Mouse (Mus musculus) MN1 (cell line): ENCODE data around the gene Pex3.

Experiments
- DNase-seq: peaks from one replicate; pipeline ENCODE4 v3.0.0-alpha.2; 2016; ENCODE audit warnings: low spot score

Gene Pex3

DNA sequence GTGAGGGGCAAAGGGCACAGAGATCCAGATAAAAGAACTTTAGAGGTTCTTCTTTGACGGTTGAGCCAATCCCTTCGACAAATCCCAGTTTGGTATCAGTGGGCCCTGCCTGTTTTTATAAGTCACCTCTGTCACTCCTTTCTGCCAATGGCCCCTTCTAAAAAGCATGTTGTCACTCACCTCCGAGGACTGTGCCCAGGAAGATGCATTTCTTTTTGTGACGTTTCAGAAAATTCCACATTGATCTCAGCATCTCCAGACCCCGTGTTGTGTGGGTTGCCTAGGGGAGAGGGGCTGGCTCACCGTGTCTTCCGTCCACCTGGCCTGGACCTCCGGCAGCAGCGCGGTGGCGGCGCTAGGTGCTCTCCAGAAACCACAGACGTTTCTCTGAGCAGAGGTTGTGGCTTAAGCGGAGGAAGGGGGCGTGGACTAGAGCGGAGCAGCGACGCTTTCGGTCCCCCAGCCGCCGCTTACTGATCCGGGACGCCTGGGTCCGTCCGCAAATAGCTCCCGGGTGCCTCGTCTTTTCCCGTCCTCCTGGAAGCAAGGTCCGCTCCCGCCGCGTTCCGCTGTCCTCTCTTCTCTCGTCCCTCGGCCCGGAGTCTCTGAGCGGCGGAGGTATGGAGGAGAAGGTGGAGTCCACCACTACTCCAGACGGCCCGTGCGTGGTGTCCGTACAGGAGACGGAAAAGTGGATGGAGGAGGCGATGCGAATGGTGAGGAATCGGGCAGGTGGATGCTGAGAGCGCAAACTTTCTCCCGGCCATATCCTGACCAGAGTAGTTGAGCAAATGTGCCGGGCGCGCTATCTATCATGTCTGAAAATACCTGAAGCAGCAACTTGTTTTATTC is at the start of gene Pex3, which contains the start of gene Adat2:
Gene Pex3 (minus strand): TSS at position 497 of the 852 bp plus-strand sequence.
Gene Adat2 (plus strand): TSS at position 249 of the 852 bp plus-strand sequence.
- DNase-seq: peak; percentile 98

DNA sequence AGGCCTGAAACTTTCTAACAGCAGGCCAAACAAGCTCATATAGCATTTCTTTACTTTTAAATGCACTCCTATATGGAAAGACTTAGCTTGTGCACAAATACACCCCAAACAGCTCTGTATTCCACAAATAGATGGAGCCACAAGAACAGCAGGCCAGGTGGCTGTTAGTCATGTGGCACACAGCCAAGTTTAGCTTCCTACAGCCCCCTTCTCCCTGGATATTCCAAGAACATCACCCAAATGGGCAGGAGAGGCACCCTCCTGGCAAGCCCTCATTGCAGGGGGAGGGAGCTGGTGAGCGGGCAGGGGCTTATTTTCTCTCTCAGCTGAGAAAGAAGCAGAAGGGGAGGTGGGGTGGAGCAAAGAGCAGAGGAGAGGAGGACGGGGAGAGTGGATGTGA is 48.0 kb upstream of the Pex3 start:
- peak; percentile 60 for DNase-seq

DNA sequence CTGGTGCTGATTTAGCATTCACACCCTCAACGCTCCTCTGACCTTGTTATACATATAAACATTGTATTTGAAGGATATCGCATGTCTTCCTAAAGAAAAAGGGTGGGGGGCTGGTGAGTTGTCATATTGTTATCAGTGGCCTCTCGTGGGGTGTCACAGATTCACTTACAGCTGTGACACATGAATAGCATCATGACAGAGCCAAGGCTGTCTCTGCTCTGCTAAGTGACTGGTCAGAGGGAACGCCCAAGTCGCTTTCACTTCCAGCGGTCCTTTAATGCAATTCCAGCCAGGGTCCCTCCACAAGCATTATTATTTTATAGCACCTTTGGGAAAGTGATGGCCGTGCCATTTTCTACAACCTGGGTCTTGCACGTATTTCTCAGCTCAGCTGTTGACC is 44.5 kb upstream of the Pex3 start:
- DNase-seq: no peak

DNA sequence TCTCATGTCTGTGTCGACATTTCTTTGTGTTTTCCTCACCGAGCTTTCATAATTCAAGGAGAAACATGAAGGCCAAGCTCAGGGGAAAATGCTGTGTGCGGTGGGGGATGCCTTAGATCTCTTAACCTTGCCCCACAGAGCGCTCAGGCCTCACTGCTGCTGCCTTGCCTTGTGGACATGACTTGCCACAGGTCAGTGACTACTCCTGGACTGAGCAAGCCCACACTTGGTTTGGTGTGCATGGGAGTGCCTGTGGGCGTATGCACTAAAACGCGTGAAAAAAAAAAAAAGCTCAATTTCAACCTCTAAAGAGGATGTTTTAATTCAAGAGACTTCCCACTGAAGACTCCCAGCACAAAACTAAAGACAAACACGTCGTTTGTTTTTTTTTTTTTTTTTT is 43.9 kb upstream of the Pex3 start:
- DNase-seq: no peak

DNA sequence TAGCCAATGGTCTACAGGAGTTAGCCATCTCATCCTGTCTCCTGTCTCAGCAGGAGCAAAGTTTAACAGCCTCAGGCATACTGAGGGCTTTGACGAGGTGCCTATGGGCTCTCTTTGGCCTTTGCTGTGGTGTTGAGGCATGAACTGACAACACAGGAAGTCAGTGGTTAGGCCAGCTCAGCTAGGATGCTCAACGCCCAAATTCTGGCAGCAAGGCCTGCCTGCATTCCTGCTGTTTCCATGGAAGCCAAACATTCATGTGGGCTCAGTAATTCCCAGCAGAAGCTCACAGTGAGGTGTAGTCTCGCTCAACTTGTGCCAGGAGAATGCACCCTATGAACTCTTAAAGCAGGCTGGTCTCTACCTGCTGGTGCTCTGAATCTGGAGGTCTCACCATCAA is 43.1 kb upstream of the Pex3 start:
- peak; percentile 21 for DNase-seq

DNA sequence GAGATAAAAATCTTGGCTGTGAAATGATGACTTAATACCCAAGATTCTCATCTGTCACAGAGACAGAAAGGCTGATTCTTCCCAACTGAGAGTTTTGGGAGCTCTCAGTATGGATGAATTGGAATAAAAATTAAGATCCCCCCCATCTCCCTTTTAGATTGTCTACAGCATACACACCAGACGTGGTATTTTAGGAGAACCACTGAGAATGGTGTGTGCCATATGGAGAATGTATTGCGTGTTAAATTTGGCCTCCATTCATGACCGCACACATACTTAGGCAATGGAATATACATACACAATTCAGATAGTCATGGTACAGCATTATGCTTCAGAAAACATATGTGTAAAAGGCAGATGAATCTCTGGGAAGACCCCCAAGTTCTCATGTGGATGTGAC is 40.6 kb upstream of the Pex3 start:
- DNase-seq: no peak

DNA sequence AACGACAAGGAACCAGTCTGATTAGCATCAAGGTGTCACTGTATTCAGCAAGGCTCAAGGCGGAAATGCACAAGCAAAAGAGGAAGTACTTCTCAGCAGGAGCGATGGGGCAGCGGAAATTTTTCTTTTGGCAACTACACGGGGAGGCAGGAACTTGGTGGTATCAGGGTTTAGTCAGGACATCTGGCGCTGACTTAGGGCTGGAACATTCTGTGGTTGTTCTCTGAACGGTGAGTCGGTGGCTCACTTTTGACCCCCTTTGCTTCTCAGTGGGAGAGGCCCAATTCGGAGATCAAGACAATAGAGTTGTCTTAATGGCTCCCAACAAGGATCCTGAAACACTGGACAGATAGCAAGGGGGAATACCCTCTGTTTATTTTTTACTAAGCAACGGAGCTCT is 39.3 kb upstream of the Pex3 start:
- no peak for DNase-seq

DNA sequence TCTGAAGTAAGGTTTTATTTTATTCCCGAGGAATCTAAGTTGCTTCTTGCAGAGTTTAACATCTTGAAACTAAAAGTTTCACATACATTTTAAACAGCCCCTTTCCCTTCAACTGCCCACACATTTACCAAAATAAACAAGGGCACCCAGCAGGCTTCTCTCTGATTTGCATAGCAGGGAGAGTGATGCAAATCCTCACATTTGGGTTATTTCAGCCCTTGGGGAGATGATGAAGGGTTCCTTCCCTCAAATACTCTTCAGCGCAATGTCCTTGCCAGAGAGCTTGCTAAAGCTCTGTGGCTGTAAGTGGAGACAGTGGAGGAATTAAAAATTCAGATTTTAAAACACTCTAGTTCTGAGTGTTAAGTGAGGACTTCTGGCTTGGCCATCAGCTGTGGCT is 35.0 kb upstream of the Pex3 start:
- DNase-seq: no peak

DNA sequence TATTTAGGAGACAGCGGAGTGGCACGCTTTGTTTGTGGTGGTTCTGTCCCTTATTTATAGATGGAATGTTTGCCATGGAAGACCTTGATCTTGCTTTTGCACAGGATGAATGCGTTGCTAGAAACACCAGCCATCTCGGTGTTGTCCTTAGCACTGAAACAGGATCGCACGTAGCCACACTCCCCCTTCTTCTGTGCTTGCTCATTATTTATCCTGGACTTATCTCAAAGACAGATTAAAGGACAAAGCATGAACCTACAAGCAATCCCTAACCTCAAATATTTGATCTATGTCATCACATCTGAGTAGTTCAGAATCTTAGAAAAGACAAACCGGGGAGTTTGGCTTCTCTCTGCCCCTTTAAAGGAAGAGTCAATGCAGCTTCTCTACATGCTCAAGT is 24.2 kb upstream of the Pex3 start:
- DNase-seq: no peak

DNA sequence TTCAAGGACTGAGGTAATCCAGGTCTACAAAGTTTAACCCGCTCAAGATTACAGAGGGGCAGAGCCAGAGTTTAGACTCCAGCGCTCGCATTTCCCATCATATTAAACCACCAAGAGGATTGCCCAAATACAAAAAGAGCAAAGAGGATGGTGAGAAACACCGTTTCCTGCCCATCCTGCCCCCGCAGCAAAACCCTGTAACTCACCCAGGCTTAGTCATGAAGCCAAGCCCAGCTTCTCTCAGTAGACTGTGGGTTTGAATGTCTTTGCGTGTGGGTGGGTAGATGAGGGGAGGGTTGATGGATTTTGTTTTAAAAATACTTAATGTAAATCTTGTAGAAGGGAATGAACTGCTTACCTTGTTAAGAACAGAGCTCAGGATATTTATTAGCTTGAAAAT is 19.5 kb upstream of the Pex3 start:
- no peak for DNase-seq

DNA sequence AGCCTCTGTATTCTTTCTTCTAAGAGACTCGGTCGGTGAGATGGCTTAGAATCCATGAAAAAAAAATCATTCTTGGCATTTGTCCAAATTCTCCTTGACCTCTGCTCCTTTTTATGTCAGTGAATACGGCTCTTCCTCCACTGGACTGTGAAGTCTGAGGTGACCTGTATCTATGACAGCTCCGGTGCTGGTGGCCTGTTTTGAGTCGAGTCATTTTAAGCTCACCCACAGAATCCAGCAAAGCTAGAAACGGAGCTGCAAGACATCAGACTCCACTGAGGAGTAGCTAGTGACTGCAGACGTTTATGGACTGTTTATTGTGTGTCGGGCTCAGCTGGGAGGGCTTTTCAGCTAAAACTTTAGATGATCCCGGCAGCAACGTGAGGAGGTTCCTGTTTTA is 19.1 kb upstream of the Pex3 start:
- peak; percentile 47 for DNase-seq

DNA sequence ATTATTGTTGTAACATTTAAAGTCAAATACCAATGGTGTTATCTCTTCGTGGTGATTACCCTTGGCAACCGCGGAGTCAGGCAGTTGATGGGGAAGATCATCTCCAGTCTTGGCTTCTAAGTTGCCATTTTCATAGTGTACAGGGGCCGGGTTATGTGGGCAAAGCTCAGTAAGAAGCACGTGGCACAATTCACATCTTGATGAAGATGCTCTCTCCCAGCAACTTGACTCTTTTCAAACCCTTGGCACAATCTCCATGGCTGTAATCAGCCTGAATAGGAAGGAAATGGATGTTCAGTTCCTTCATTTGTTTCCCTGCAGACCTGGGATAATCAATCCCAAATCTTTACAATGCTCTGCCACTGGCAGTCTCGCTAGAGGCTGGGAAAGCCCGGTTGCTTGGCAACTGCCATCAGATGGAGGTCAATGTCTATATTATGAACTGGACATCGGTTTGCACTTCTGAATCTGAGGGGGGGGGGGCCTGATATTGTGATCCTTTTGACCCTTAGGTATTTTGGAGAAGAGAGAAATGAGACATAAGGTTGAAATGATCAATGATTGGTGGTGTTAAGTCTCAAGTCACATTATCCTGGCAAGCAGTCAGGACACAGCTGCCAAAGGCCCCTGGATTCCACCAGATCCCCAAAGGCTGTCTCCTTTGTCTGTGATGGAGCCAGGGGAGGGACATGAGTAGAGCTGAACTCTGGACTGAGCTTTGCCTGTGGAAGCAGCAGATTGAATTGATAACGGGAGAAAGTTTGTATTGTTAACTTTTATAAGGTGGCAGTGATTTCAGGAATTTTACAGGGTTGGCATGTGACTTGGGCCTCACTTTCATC is 18.0 kb upstream of the Pex3 start:
- DNase-seq: no peak

DNA sequence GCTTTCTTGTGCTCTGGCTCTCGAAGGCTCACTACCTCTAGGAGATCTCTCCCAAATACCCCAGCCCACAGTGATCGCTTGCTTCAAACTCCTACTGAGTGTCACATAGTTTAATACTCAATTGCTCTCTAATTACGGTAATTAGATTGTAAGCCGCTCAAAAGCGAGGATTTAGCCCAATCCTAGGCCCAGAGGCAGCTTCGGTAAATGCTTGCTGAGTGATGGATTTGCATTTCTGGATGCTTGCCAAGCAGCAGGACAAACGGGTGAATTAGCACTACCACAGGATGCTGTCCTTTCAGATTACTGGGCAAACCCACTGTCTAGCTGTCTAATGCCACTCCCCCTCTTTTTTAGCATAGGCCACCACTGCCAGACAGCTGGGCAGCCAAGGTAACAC is 16.9 kb upstream of the Pex3 start:
- peak; percentile 67 for DNase-seq

DNA sequence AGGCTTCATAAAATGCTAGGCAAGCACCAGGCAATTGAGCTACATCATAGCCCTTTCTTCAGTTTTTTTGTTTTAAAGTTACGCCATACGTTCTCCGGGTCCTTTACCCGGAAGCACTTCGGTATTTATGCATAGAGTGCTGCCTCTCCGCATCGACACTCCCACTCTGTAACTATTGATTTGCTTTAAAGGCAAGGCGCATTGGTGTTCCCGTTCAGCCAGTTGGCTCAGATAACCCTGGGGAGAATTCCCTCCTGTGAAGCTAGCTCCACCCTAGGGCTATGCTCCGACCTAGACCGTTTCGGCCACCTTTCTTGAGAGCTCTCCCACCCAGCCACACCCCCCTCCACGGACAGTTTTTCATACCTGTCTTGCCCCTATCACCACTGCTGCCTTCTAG is 13.5 kb upstream of the Pex3 start:
- no peak for DNase-seq

DNA sequence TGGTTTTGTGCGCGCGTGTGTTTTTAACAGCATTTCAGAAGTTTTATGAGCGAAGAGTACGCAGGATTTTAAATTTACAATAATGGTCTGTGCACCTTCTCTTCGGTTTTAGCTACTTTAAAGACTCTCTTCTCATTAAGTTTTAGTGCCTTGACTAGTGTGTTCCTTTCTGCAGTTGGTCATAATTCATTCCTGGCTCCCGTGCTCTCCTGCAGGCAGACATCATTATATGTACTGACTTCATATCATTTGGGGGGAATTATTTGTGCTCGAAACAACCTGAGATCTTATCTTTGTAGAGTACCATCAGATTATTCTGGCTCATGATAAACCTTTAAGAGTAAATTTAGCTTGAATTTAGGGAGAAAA is 12.1 kb upstream of the Pex3 start:
- DNase-seq: no peak

DNA sequence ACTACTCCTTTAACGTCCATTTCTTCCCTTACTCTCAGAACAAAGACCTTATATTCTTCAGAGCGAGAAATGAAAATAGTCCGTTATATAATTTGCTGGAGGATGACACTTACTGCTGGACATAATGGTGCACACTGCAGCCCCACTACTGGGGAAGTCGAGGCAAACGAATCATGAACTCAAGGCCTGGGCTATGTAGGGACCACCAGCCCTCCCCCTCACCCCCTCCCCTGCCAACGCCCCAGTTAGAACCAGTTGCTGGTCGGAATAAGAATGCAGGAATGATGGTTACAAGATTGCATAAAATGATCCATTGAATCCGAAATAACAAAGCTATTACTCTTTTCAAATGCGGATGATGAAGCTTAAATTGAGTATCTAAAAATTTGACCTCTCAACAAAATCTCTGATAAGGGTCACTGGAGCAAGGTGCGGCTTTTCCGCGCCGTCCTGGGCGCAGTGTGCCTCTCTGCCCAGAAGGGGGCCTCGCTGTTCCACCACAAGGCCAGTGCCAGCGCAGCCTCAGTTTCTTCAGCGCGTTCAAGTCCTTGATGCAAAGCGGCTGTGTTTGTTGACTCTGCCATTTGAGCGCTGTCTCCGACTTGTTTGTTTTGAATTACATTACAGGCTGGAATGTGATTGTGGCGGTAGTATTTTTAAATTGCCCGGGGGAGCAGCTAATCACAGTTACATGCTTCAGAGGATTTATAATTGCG is 11.6 kb upstream of the Pex3 start:
- no peak for DNase-seq

DNA sequence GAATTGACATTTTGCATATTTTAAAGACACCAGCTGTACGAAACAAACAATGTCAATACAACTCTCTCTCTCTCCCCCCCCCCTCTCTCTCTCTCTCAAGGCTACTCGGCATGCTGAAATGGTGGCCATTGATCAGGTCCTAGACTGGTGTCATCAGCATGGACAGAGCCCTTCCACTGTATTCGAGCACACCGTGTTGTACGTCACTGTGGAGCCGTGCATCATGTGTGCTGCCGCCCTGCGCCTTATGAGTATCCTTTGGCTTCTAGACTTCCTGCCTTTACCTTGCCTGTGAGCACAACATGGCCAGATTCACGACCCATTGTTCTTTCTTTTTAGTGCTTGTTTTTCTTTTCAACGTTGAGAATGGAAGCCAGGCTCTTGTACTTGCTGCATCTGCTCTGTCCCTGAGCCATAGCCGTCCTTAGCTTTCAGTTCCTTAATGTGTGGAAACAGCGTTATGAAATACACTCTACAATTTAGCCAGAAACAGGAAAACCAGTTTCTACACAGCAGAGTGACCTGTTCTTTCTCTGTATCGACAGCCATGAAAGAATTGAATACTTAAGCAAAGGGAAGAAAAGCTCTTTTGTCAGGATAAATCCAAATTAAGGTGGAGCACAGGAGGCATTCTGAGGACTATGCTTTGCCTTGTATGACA is 7.2 kb upstream of the Pex3 start:
- no peak for DNase-seq

DNA sequence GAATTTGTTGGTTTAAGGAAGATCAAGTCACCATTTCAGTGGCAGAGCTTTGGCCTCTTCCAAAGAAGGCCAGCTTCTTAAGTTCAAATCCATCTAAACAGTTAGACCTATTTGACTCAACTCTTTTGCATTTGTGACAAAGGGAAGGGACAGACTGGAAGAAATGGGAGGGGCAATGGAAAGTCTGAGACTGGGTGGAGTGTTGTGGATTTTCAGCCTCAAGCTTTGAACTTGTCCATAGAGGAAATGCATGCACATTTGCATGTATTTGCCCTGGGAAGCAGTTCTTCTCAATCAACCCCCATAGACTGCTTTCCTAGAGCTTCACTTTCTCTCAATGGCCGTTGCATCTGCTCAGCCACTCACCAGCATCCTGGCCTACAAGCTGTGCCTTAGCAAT is 1.4 kb upstream of the Pex3 start:
- no peak for DNase-seq

DNA sequence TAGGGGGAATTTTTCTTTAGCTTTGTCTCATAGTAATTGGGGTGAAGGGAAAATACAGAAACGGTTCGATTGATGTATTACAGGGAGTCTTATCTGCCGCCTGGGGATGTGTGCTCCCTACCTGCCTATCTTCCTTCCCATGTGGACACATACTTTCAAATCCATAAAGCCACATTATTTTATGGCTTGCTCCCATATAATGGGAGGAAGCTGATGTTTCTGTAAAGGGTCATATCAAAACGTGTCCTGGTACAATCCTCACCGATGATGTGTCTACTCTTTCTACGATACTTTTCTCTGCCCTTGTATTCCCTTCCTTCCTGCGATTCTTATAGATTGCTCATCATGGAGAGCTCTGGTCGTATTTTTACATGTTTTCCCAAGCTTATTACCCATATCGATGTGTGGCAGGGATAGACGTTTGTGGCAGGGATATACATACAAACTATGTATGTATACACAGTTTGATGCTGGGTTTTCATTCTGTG is 600 bp upstream of the Pex3 start:
- DNase-seq: peak; percentile 55

DNA sequence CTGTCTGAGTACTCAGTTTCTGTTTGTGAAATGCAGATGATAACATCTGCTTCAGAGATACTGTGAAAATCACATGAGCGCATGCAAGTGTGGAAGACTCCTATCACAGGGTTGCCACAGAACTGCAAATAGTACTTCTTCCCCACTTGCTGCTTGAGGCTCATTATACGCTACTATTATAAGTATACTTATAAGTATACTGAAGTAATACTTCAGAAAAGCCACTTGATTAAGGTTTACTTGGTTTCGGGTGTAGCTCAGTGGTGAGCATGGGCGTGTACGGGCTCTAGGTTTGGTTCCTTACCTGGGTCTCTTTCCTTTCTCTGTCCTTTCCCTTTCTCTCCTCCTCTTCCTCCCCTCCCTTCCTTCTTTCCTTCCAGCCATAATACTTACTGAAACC is 11.2 kb downstream of the Pex3 start:
- no peak for DNase-seq

DNA sequence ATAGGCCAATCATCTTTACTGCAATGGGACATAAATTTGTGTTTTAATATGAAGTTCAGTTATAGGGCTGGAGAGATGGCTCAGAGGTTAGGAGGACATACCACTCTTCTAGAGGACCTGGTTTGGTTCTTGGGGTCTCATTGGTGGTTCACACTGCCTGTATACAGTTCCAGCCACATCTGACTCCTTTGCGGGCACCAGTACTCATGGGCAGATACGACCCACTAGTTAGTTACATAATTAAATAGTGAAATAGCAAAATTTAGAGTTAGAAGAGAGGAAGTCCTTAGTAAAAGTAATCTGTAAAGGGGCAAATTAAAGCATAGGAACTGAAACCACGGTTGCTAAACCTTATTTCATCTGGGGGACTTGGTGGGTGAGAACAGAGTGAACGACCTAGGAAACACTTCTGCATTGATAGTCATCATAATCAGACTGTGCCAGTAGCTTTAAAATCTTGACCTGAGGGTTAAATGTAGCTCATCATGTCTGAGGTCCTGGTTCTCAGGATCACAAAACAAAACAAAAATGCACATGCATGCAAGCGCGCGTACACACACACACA is 13.1 kb downstream of the Pex3 start:
- DNase-seq: no peak

DNA sequence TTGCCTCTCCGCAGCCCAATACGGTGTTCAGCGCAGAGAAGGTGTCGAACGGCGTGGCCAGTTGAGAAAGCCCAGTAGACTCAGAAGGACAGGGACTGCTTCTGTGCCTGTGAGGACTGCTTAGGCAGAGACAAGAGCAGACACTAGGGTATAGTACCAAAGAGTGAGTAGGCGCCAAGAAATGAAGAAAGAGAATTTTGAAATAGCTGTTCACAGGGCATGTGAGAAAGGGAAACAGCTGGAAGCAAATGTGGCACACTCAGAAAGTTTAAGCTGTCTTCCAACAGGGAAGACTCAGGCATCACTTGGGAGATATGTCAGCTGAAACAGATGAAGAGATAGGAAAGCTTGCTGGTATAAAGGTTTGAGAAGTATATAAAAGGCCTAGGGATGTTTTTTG is 16.2 kb downstream of the Pex3 start:
- no peak for DNase-seq
